Mouse (Mus musculus): Measurements from ENCODE around the gene Gm42715.

Gm42715 gene

GRCm38 (mm10) chr7:127588011-127588871 lies 68.9 kb downstream of the Gm42715 start, which contains the start of the genes Ccdc189 and Rnf40:
Gene Ccdc189 (minus strand): TSS chr7:127588595.
Gene Rnf40 (plus strand): TSS chr7:127588767.
- ChIA-PET CTCF (interaction anchor here (0.5 to 1.0 kb wide), 7 partner anchors 8 to 253 kb away, joined by 3 to 4 read pairs (median 3); partner anchors contain the start of gene Bcl7c (in 1 of the 4)), POLR2A (interaction anchor here (0.6 to 6.8 kb wide), 75 partner anchors 9 to 784 kb away, joined by 3 to 52 read pairs (median 4); partner anchors contain the start of genes Phkg2 (in 2 of the 4), Bcl7c (in 1 of the 4), Dctpp1 (in 1 of the 4) and Fbrs (in 1 of the 4))

GRCm38 (mm10) chr7:127588901-127589300 lies 69.5 kb downstream of the Gm42715 start:
- CTCF ChIA-PET, result interaction anchor here in 3 of 4 experiments (0.5 to 1.0 kb wide), 3 partner anchors 14 to 120 kb away, joined by 3 to 4 read pairs (median 4); partner anchors contain the start of gene Bcl7c (in 1 of the 3)
- POLR2A ChIA-PET, result interaction anchor here (0.6 to 6.8 kb wide), 63 partner anchors 8 to 784 kb away, joined by 3 to 52 read pairs (median 5); partner anchors contain the start of genes Phkg2 (in 2 of the 4), Bcl7c (in 1 of the 4), Dctpp1 (in 1 of the 4) and Fbrs (in 1 of the 4)

GRCm38 (mm10) chr7:127589637-127590036 lies 70.3 kb downstream of the Gm42715 start:
- ChIA-PET POLR2A (interaction anchor here in 3 of 4 experiments (0.7 to 6.8 kb wide), 14 partner anchors 9 to 407 kb away, joined by 3 to 52 read pairs (median 6); partner anchors contain the start of genes Phkg2 (in 2 of the 3) and Fbrs (in 1 of the 3)), CTCF (no interaction called here)

GRCm38 (mm10) chr7:127591108-127591507 lies 71.7 kb downstream of the Gm42715 start:
- CTCF ChIA-PET, result interaction anchor here in 2 of 4 experiments (0.6 to 0.7 kb wide), 3 partner anchors 8 to 183 kb away, joined by 3 to 4 read pairs (median 3); no protein-coding TSS in a partner anchor
- POLR2A ChIA-PET, result interaction anchor here in 3 of 4 experiments (0.6 to 6.8 kb wide), 26 partner anchors 8 to 331 kb away, joined by 3 to 52 read pairs (median 4); partner anchors contain the start of genes Phkg2 (in 2 of the 3), Bcl7c (in 1 of the 3), Dctpp1 (in 1 of the 3) and Srcap (in 1 of the 3)

- ChIA-PET POLR2A (interaction anchor here in 3 of 4 experiments (0.7 to 6.8 kb wide), 16 partner anchors 8 to 651 kb away, joined by 3 to 52 read pairs (median 4); partner anchors contain the start of genes Bcl7c (in 1 of the 3), Ctf1 (in 1 of the 3), Phkg2 (in 1 of the 3) and Srcap (in 1 of the 3)), CTCF (interaction anchor here in 1 of 4 experiments (0.9 to 1.0 kb wide), 2 partner anchors 9 to 59 kb away, joined by 3 read pairs; no protein-coding TSS in a partner anchor)
Observed at GRCm38 (mm10) chr7:127592575-127592974, 73.2 kb downstream of the Gm42715 start.

GRCm38 (mm10) chr7:127596747-127597146 lies 77.4 kb downstream of the Gm42715 start:
- ChIA-PET CTCF (interaction anchor here in 2 of 4 experiments (0.6 to 1.7 kb wide), 7 partner anchors 9 to 390 kb away, joined by 3 to 5 read pairs (median 3); partner anchors contain the start of genes Ccdc189 (in 1 of the 2) and Rnf40 (in 1 of the 2)), POLR2A (interaction anchor here (0.5 to 4.9 kb wide), 16 partner anchors 7 to 413 kb away, joined by 3 to 31 read pairs (median 4); partner anchors contain the start of genes Ccdc189 (in 3 of the 4), Rnf40 (in 3 of the 4), Phkg2 (in 1 of the 4) and Zfp629 (in 1 of the 4))

GRCm38 (mm10) chr7:127600612-127601011 lies 81.2 kb downstream of the Gm42715 start:
- ChIA-PET POLR2A (interaction anchor here in 3 of 4 experiments (0.6 to 4.8 kb wide), 12 partner anchors 8 to 221 kb away, joined by 3 to 31 read pairs (median 8); partner anchors contain the start of genes Ccdc189 (in 2 of the 3) and Rnf40 (in 2 of the 3)), CTCF (no interaction called here)

- POLR2A ChIA-PET, result interaction anchor here (0.6 to 4.4 kb wide), 10 partner anchors 9 to 88 kb away, joined by 3 to 52 read pairs (median 4); partner anchors contain the start of genes Ccdc189 (in 2 of the 4) and Rnf40 (in 2 of the 4)
- CTCF ChIA-PET, result interaction anchor here in 1 of 4 experiments (0.9 kb wide), 1 partner anchor 9 kb away, joined by 3 read pairs; no protein-coding TSS in a partner anchor
Observed at GRCm38 (mm10) chr7:127601735-127602134, 82.4 kb downstream of the Gm42715 start.

- POLR2A ChIA-PET, result interaction anchor here in 3 of 4 experiments (0.6 to 4.4 kb wide), 13 partner anchors 8 to 154 kb away, joined by 3 to 52 read pairs (median 6); partner anchors contain the start of genes Ccdc189 (in 2 of the 3), Rnf40 (in 2 of the 3), Tmem265 (in 1 of the 3) and Zfp629 (in 1 of the 3)
- CTCF ChIA-PET, result interaction anchor here in 3 of 4 experiments (0.6 to 0.8 kb wide), 4 partner anchors 25 to 346 kb away, joined by 3 to 7 read pairs (median 4); no protein-coding TSS in a partner anchor
Observed at GRCm38 (mm10) chr7:127602903-127603302, 83.5 kb downstream of the Gm42715 start.

GRCm38 (mm10) chr7:127604256-127604655 lies 84.9 kb downstream of the Gm42715 start:
- POLR2A ChIA-PET, result interaction anchor here (0.5 to 4.4 kb wide), 32 partner anchors 8 to 364 kb away, joined by 3 to 52 read pairs (median 4); partner anchors contain the start of genes Zfp629 (in 3 of the 4), Ccdc189 (in 2 of the 4), Rnf40 (in 2 of the 4) and E430018J23Rik (in 1 of the 4)
- CTCF ChIA-PET, result interaction anchor here in 1 of 4 experiments (0.6 to 1.6 kb wide), 3 partner anchors 27 to 116 kb away, joined by 3 to 7 read pairs (median 4); no protein-coding TSS in a partner anchor

GRCm38 (mm10) chr7:127607150-127607549 lies 87.8 kb downstream of the Gm42715 start:
- ChIA-PET POLR2A (interaction anchor here in 1 of 4 experiments (0.9 to 1.2 kb wide), 4 partner anchors 19 to 359 kb away, joined by 3 to 4 read pairs (median 3); partner anchors contain the start of genes Ccdc189 and Rnf40), CTCF (interaction anchor here in 1 of 4 experiments (1.2 kb wide), 1 partner anchor 70 kb away, joined by 3 read pairs; no protein-coding TSS in a partner anchor)

- POLR2A ChIA-PET, result interaction anchor here in 3 of 4 experiments (0.7 to 3.5 kb wide), 35 partner anchors 9 to 357 kb away, joined by 3 to 24 read pairs (median 4); partner anchors contain the start of genes Ccdc189 (in 3 of the 3), Rnf40 (in 3 of the 3), Bcl7c (in 1 of the 3) and Fus (in 1 of the 3)
- CTCF ChIA-PET, result interaction anchor here in 3 of 4 experiments (0.8 to 1.9 kb wide), 7 partner anchors 14 to 246 kb away, joined by 3 to 8 read pairs (median 4); no protein-coding TSS in a partner anchor
Observed at GRCm38 (mm10) chr7:127611011-127611410, 91.6 kb downstream of the Gm42715 start.

GRCm38 (mm10) chr7:127611561-127611960 lies 92.2 kb downstream of the Gm42715 start:
- CTCF ChIA-PET, result interaction anchor here in 2 of 4 experiments (0.9 to 1.9 kb wide), 4 partner anchors 14 to 162 kb away, joined by 3 to 8 read pairs (median 4); no protein-coding TSS in a partner anchor

GRCm38 (mm10) chr7:127613501-127613900 lies 94.1 kb downstream of the Gm42715 start:
- POLR2A ChIA-PET, result interaction anchor here in 2 of 4 experiments (0.9 to 3.9 kb wide), 10 partner anchors 9 to 216 kb away, joined by 3 to 22 read pairs (median 5); partner anchors contain the start of genes Ccdc189 (in 2 of the 2) and Rnf40 (in 2 of the 2)
- CTCF ChIA-PET, result interaction anchor here in 1 of 4 experiments (2.5 to 3.1 kb wide), 2 partner anchors 44 to 61 kb away, joined by 9 to 10 read pairs; no protein-coding TSS in a partner anchor

More at GRCm38 (mm10) chr7:127611561-127611960, 92.2 kb downstream of the Gm42715 start:
- POLR2A ChIA-PET, result interaction anchor here (0.6 to 3.5 kb wide), 37 partner anchors 10 to 356 kb away, joined by 3 to 24 read pairs (median 4); partner anchors contain the start of genes Ccdc189 (in 3 of the 4), Rnf40 (in 3 of the 4), Bcl7c (in 1 of the 4) and Fus (in 1 of the 4)

- ChIA-PET CTCF (interaction anchor here in 1 of 4 experiments (2.5 to 3.1 kb wide), 2 partner anchors 43 to 61 kb away, joined by 9 to 10 read pairs; no protein-coding TSS in a partner anchor), POLR2A (interaction anchor here in 3 of 4 experiments (0.5 to 3.9 kb wide), 13 partner anchors 10 to 369 kb away, joined by 3 to 22 read pairs (median 4); partner anchors contain the start of genes Ccdc189 (in 2 of the 3) and Rnf40 (in 2 of the 3))
Observed at GRCm38 (mm10) chr7:127614091-127614490, 94.7 kb downstream of the Gm42715 start.

GRCm38 (mm10) chr7:127614511-127614890 lies 95.1 kb downstream of the Gm42715 start:
- ChIA-PET POLR2A (interaction anchor here in 3 of 4 experiments (0.9 to 3.9 kb wide), 16 partner anchors 10 to 156 kb away, joined by 3 to 22 read pairs (median 4); partner anchors contain the start of genes Ccdc189 (in 2 of the 3), Rnf40 (in 2 of the 3), Ctf1 (in 1 of the 3) and Srcap (in 1 of the 3)), CTCF (interaction anchor here in 1 of 4 experiments (2.5 to 3.1 kb wide), 2 partner anchors 43 to 60 kb away, joined by 9 to 10 read pairs; no protein-coding TSS in a partner anchor)
